Mouse (Mus musculus) heart, postnatal 0 days (tissue): ENCODE measurements around the gene Cd300a.

Experiments
- CTCF ChIP-seq: IDR thresholded peaks from 2 replicates; pipeline ENCODE4 v1.5.1; 2016; ENCODE audit warnings: antibody characterized with exemption, control low read depth, low read depth
- EP300 ChIP-seq: IDR thresholded peaks from 2 replicates; pipeline ENCODE4 v1.6.1; 2016; ENCODE audit warnings: antibody characterized with exemption, low read depth

DNA sequence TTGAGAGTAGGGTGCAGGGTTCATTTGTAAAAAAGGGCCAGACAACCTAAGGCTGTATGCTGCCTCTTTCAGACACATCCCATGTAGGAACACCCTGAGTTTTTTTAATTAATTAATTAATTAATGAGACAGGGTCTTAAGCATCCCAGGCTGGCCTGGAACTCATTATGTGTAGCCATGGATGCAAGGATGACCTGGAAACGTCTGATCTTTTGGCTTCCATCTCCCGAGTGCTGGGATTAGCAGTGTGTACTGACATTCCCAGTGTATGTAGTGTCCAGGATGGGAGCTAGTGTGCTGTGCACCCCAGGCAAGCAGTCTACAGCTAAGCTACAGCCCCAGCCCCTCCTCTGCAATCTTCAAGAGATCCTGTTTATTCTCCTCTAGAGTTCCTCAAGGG lies 13.2 kb upstream of the Cd300a start:
- TF ChIP-seq CTCF (no peak), EP300 (no peak)
